Mouse (Mus musculus) thymus, adult 2 months (tissue): Measurements from ENCODE around the gene Tmem138. TPM values are rescaled to one million over a fixed set of nuclear protein-coding genes. Genes with fewer than 3 reads are reported as not detected.

Experiments used
- DNase-seq: peaks from one replicate; pipeline ENCODE4 v3.0.0; 2021
- H3K27ac ChIP-seq: fragments of 200-500 bp; 2 replicates; pipeline ENCODE4 v1.5.1; 2012; ENCODE audit warnings: low read length, control low read depth; ENCODE audit not compliant: control insufficient read depth, insufficient read depth
- H3K27me3 ChIP-seq: fragments of 200-500 bp; 2 replicates; pipeline ENCODE4 v1.6.1; 2012; ENCODE audit warnings: mild to moderate bottlenecking, low read length, moderate library complexity, mixed read lengths; ENCODE audit not compliant: control insufficient read depth, insufficient read depth
- H3K36me3 ChIP-seq: fragments of 200-500 bp; 2 replicates; pipeline ENCODE4 v1.6.1; 2012; ENCODE audit warnings: mild to moderate bottlenecking, low read length, moderate library complexity; ENCODE audit not compliant: control insufficient read depth, insufficient read depth
- H3K4me1 ChIP-seq: fragments of 200-500 bp; replicated peaks from 2 replicates; pipeline ENCODE4 v1.6.1; 2012; ENCODE audit warnings: low read length; ENCODE audit not compliant: control insufficient read depth, insufficient read depth
- H3K4me3 ChIP-seq: fragments of 200-500 bp; 2 replicates; pipeline ENCODE4 v1.5.1; 2012; ENCODE audit warnings: mild to moderate bottlenecking, low read length, control low read depth, moderate library complexity; ENCODE audit not compliant: control insufficient read depth, insufficient read depth
- CTCF ChIP-seq: fragments of 200-500 bp; IDR thresholded peaks from 2 replicates; pipeline ENCODE4 v1.5.1; 2012; ENCODE audit warnings: mild to moderate bottlenecking, control low read depth, low read length, moderate library complexity, borderline replicate concordance; ENCODE audit not compliant: control insufficient read depth, poor library complexity, insufficient read depth; ENCODE audit errors: extremely low read depth
- POLR2A ChIP-seq: fragments of 200-500 bp; IDR thresholded peaks from 2 replicates; pipeline ENCODE4 v1.6.1; 2012; ENCODE audit warnings: mild to moderate bottlenecking, low read length, control low read depth, moderate library complexity; ENCODE audit not compliant: control insufficient read depth, poor library complexity, insufficient read depth; ENCODE audit errors: extremely low read depth
- whole genome bisulfite sequencing: fragments of 180-500 bp; shearing (Covaris S2); methylation state at CpG from one replicate; pipeline ENCODE4 v1.1.7; 2018; 5-methylcytosine and 5-hydroxymethylcytosine counted together
- polyA plus RNA-seq: library from polyadenylated mRNA; depleted of rRNA; stranded (reverse); fragments of >200 nt; gene quantifications from 2 replicates; pipeline ENCODE4 v1.2.3, GENCODE M21; 2012

Tmem138 gene
- polyA plus RNA-seq, 1 experiment: 20.6 TPM

DNA sequence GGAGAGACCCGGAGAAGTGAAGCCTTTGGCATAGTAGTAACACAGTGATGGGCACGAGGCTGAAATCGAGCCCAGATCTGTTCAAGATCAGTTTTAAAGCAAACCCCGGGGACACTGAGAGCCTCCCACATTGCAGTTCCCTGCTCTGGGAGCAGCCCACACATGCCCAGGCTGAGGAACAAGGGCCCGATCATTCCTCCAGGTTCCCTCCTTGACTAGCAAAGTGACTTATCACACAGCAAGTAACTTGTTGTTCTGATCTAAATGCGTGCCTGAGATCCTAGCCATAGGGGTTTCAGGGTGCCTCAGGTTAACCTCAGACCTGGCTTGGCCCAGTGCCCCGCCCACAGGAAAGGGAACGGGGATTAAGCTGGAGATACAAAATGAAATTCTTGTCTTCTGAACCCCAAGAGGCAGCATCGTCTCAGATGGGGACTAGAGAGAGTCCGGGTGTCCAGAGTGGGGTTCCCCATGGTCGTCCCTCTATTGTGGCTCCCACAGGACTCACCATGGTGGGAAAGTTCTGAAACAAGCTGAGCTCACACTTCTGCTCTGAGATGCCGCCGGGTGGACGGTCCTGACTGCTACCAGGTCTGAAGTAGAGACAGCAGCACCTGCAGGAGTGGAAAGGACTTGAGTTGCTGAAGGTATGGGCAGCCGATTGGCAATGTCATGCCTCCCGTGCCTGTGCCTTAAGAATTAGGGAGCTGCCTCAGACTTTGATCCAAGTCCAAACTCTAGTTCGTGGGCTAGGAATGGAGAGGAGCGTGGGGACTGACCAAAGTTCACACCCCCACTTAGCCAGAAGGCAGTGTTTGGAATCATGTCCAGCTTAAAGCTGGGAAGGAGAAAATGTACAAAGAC, 26.7 kb upstream of the Tmem138 start:
- 80% methylated on average over 18 of the region's 18 CpGs for WGBS
- DNase-seq: peak; percentile 9
- Histone ChIP-seq H3K36me3 (peaks cover 15% of the 10 kb centered on the region), H3K27me3 (no peaks in the 10 kb centered on the region), H3K4me1 (peaks cover 26% of the 10 kb centered on the region), H3K27ac (no peak overlapping the region), H3K4me3 (no peak overlapping the region)
- no peak for TF ChIP-seq POLR2A
- no peak for TF ChIP-seq CTCF

DNA sequence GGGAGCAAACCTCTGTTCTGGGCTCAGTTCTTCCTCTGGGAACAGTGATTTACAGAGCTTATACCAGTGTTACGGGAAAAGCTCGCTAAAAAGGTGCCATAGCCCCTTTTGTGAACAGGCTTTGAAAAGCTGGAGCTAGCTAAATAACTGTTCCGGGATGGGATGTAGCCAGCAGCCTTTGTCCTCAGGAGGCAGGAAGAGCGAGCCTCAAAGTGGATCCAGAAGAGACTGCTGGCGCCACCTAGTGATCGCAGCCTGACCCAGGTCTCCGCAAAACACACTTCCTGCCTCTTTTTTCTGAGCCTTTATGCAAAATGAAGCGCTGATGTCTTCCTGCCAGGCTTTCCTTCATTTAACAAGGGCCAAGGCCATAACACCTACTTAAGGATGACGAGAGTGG, 25.6 kb upstream of the Tmem138 start:
- peaks cover 4% of the 10 kb centered on the region for H3K36me3 ChIP-seq
- WGBS: 3% methylated on average over 9 of the region's 9 CpGs
- H3K4me3 ChIP-seq: peak overlapping the region; percentile 36
- peaks cover 26% of the 10 kb centered on the region for H3K4me1 ChIP-seq
- no peaks in the 10 kb centered on the region for H3K27me3 ChIP-seq
- TF ChIP-seq POLR2A: 0 out of 2 replicates have a peak, but pooled peaks have one; percentile 52
- peak; percentile 83 for TF ChIP-seq CTCF
- H3K27ac ChIP-seq: peak overlapping the region; percentile 69
- DNase-seq: peak; percentile 91

DNA sequence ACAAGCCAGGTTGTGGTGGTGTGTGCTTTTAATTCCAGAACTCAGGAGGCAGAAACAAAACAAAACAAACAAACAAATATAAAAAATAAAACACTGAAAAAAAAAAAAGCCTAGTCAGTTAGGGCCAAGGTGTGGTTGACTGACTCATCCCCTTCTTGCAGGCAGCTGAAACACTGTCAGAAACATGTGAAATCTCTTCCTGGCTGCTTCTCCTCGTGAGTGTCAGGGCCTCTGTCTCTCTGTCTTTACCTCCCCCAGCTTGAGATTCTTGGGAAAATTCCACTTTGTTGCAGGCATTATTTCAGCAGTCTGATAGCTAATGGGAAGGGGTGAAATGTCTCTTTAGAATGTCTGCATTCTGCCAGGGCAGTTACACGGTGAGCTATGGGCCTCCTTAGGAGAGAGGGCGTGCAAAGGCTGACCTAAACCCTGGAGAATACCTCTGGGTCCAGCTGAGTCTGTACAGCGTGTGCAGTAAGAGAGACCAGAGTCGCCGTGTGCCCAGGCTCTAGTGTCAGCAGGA, 25.1 kb upstream of the Tmem138 start:
- Histone ChIP-seq H3K36me3 (no peaks in the 10 kb centered on the region), H3K4me3 (peak overlapping the region; percentile 36), H3K27ac (peak overlapping the region; percentile 69), H3K27me3 (no peaks in the 10 kb centered on the region), H3K4me1 (peaks cover 26% of the 10 kb centered on the region)
- TF ChIP-seq CTCF: no peak
- no peak for TF ChIP-seq POLR2A
- DNase-seq: no peak
- 31% methylated on average over 6 of the region's 6 CpGs for WGBS

DNA sequence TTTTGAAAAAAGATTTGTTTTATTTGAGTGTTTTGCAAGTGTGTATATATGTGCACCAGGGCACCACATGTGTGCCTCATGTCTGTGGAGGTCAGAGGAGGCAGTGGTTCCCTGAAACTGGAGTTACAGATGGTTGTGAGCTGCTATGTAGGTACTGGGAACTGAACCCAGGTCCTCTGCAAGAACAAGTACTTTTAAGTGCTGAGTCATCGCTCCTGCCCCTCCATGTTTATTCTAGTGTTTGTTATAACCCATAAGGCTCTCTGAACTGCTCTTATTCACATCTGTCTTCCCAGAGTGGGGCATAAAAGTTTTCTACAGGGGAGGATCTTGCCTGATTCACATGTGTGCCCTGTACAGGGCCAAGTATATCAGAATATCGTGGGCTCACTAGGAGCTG, 22.5 kb upstream of the Tmem138 start:
- WGBS: 97% methylated on average over 2 of the region's 2 CpGs
- TF ChIP-seq POLR2A (no peak), CTCF (no peak)
- Histone ChIP-seq H3K4me3 (no peak overlapping the region), H3K27me3 (no peaks in the 10 kb centered on the region), H3K36me3 (0 out of 2 replicates have a peak, but pooled peaks cover 4% of the 10 kb centered on the region), H3K27ac (no peak overlapping the region), H3K4me1 (peaks cover 20% of the 10 kb centered on the region)
- no peak for DNase-seq

DNA sequence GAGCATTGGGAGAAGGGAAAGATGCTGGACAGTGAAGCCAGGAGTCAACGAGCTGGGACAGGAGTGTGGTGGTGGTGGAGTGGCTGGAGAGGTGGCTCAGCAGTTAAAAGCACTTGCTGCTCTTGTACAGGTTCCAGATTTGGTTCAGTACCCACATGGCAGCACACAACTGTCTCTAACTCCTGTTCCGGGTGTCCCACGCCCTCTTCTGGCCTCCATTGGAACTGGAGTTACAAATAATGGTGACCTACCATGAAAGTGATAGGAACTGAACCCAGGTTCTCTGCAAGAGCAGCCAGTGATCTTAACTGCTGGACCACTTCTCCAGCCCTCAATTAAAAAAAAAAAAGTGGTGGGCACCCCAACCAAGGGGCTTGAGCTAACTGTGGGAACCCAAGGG, 21.0 kb upstream of the Tmem138 start:
- no peaks in the 10 kb centered on the region for H3K27me3 ChIP-seq
- H3K4me1 ChIP-seq: peaks cover 7% of the 10 kb centered on the region
- no peak overlapping the region for H3K4me3 ChIP-seq
- TF ChIP-seq POLR2A: no peak
- no peak for TF ChIP-seq CTCF
- DNase-seq: peak; percentile 30
- WGBS: 38% methylated on average over 3 of the region's 3 CpGs
- 0 out of 2 replicates have a peak, but pooled peaks cover 4% of the 10 kb centered on the region for H3K36me3 ChIP-seq
- no peak overlapping the region for H3K27ac ChIP-seq

DNA sequence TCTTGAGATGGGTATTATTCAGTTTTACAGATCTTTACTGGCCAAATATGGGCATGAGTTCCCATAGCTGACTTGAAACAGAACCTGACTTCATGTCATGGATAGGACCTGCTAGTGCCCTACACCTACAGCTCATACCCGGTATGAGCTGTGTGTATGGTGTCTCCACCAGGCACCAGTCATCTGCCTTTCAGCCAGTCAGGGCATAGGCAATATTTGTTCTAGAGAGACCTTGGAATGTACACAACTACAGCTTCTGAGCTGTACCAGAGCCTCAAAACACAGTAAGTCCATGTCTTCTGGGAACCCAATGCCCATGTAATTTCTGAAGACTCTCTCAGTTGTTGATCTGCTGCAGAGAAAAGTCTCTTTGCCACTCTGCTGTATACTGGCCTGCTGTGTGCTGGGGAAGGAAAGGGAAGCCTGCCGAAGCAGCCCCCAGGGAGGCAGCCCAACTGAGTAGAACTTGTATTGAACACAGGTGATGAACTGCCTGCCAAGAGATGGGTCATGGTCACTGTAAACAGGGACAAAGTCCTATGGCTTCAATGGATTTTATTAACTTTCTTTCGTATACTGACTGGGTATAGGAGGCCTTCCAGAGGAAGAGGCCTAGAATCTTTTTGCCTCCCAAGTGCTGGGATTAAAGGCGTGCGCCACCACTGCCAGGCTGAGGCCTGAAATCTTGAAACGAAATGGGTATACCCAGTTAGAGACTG, 14.7 kb upstream of the Tmem138 start:
- peaks cover 7% of the 10 kb centered on the region for H3K36me3 ChIP-seq
- TF ChIP-seq CTCF (no peak), POLR2A (no peak)
- H3K4me3 ChIP-seq: no peak overlapping the region
- WGBS: 97% methylated on average over 6 of the region's 6 CpGs
- no peak overlapping the region for H3K27ac ChIP-seq
- no peak for DNase-seq
- no peaks in the 10 kb centered on the region for H3K27me3 ChIP-seq
- no peaks in the 10 kb centered on the region for H3K4me1 ChIP-seq
